Mouse (Mus musculus): ENCODE data around the gene Hace1. TPM values are rescaled to one million over a fixed set of nuclear protein-coding genes. Genes with fewer than 3 reads are reported as not detected.

Gene Hace1
- total and polyA plus RNA-seq, 3 experiments = 6.8 to 21.1 (median 11.4) TPM

- H3K27ac ChIP-seq (ENCODE audit: insufficient read depth, low read depth) = no peak overlapping the region
- dilution Hi-C loops (cut with MboI; ENCODE audit: extremely low pct_ligation_motif_present, extremely low pct_unique_long_range_greater_than_20kb, low sequenced_read_pairs) = no loop called here
- H3K4me2 ChIP-seq (ENCODE audit: insufficient read depth, low read depth, poor library complexity, severe bottlenecking) = no peak overlapping the region
- H3K27me3 ChIP-seq (replicated peaks) = no peaks in the 10 kb centered on the region
- H3K4me3 ChIP-seq (replicated peaks in 1 of 3; ENCODE audit: low read depth in 2 of 3, low read length in 2 of 3, poor library complexity in 1 of 3) = no peak overlapping the region
- TF ChIP-seq JUND (conservative IDR thresholded peaks at IDR 0.05; ENCODE audit: low read depth, low read length) (no peak), ZMIZ1 (IDR thresholded peaks at IDR 0.05; ENCODE audit: low read depth, low read length) (no peak), ZC3H11A (IDR thresholded peaks at IDR 0.05; ENCODE audit: low read depth, low read length) (no peak), MAX (IDR thresholded peaks at IDR 0.05; ENCODE audit: low read length) (no peak), POLR2AphosphoS2 (IDR thresholded peaks at IDR 0.05; ENCODE audit: low read depth, low read length) (no peak), MAFK (IDR thresholded peaks at IDR 0.05; ENCODE audit: insufficient replicate concordance, low read length) (no peak)
- no peak for DNase-seq (ENCODE audit: extremely low read depth)
- peaks cover 7% of the 10 kb centered on the region in 2 experiments; a peak in 3 of 4 replicates for H3K4me1 ChIP-seq (ENCODE audit: control insufficient read depth in 1 of 2, insufficient read depth in 2 of 2)
- H3K9ac ChIP-seq (ENCODE audit: insufficient read depth, low read depth) = no peak overlapping the region
- H3K9me3 ChIP-seq (replicated peaks; ENCODE audit: low read length) = no peaks in the 10 kb centered on the region
- H3K79me2 ChIP-seq (replicated peaks; ENCODE audit: control insufficient read depth, extremely low read depth, insufficient read depth, poor library complexity, severe bottlenecking) = no peaks in the 10 kb centered on the region
- in situ Hi-C loops (cut with MboI; ENCODE audit: low pct_ligation_motif_present, low pct_unique_long_range_greater_than_20kb, low sequenced_read_pairs) = no loop called here
- H3K36me3 ChIP-seq (replicated peaks in 1 of 2; ENCODE audit: control insufficient read depth in 1 of 2, insufficient read depth in 1 of 2, low read length in 1 of 2) = peaks cover 2 to 7% of the 10 kb centered on the region in 2 experiments
These were observed 54.4 kb downstream of the Hace1 start for GRCm38 (mm10) chr10:45631995-45632394.

- dilution Hi-C loops (cut with MboI; ENCODE audit: extremely low pct_ligation_motif_present, extremely low pct_unique_long_range_greater_than_20kb, low sequenced_read_pairs) = no loop called here
- no peaks in the 10 kb centered on the region for H3K9me3 ChIP-seq (replicated peaks; ENCODE audit: low read length)
- in situ Hi-C loops (cut with MboI; ENCODE audit: low pct_ligation_motif_present, low pct_unique_long_range_greater_than_20kb, low sequenced_read_pairs) = no loop called here
These were observed 55.0 kb downstream of the Hace1 start for GRCm38 (mm10) chr10:45632641-45633040.

GRCm38 (mm10) chr10:45635201-45635600, 57.6 kb downstream of the Hace1 start:
- H3K36me3 ChIP-seq (replicated peaks in 1 of 2; ENCODE audit: control insufficient read depth in 1 of 2, insufficient read depth in 1 of 2, low read length in 1 of 2) = peaks cover 0 to 9% of the 10 kb centered on the region in 2 experiments
- TF ChIP-seq ZNF384 (IDR thresholded peaks at IDR 0.05; ENCODE audit: low read depth, low read length) (peak; percentile 65; the same call in 1 of the 2 replicates), NELFE (IDR thresholded peaks at IDR 0.05; ENCODE audit: low read depth, low read length) (no peak), POLR2AphosphoS2 (IDR thresholded peaks at IDR 0.05; ENCODE audit: low read depth, low read length) (no peak), ZMIZ1 (IDR thresholded peaks at IDR 0.05; ENCODE audit: low read depth, low read length) (no peak), IRF4 (IDR thresholded peaks at IDR 0.05; ENCODE audit: low read depth, low read length) (peak; percentile 32; the same call in 1 of the 2 replicates), MAFK (IDR thresholded peaks at IDR 0.05; ENCODE audit: insufficient replicate concordance, low read length) (peak; percentile 79), NRF1 (IDR thresholded peaks at IDR 0.05; ENCODE audit: low read depth, low read length) (no peak)
- dilution Hi-C loops (cut with MboI; ENCODE audit: extremely low pct_ligation_motif_present, extremely low pct_unique_long_range_greater_than_20kb, low sequenced_read_pairs) (no loop called here), in situ Hi-C loops (cut with MboI; ENCODE audit: low pct_ligation_motif_present, low pct_unique_long_range_greater_than_20kb, low sequenced_read_pairs) (no loop called here)
- H3K4me3 ChIP-seq (replicated peaks in 1 of 3; ENCODE audit: low read depth in 2 of 3, low read length in 2 of 3, poor library complexity in 1 of 3) = no peak overlapping the region
- peaks cover 3 to 7% of the 10 kb centered on the region in 2 experiments; a peak in 3 of 4 replicates for H3K4me1 ChIP-seq (ENCODE audit: control insufficient read depth in 1 of 2, insufficient read depth in 2 of 2)
- no peaks in the 10 kb centered on the region for H3K9me3 ChIP-seq (replicated peaks; ENCODE audit: low read length)
- H3K27ac ChIP-seq (ENCODE audit: insufficient read depth, low read depth) = no peak overlapping the region
- no peaks in the 10 kb centered on the region for H3K79me2 ChIP-seq (replicated peaks; ENCODE audit: control insufficient read depth, extremely low read depth, insufficient read depth, poor library complexity, severe bottlenecking)
- H3K27me3 ChIP-seq (replicated peaks) = no peaks in the 10 kb centered on the region
- H3K4me2 ChIP-seq (ENCODE audit: insufficient read depth, low read depth, poor library complexity, severe bottlenecking) = no peak overlapping the region
- H3K9ac ChIP-seq (ENCODE audit: insufficient read depth, low read depth) = no peak overlapping the region
- peak; percentile 15 for DNase-seq (ENCODE audit: extremely low read depth)

More at GRCm38 (mm10) chr10:45632641-45633040, 55.0 kb downstream of the Hace1 start:
- H3K36me3 ChIP-seq (replicated peaks in 1 of 2; ENCODE audit: control insufficient read depth in 1 of 2, insufficient read depth in 1 of 2, low read length in 1 of 2) = peaks cover 2 to 7% of the 10 kb centered on the region in 2 experiments
- no peak overlapping the region for H3K9ac ChIP-seq (ENCODE audit: insufficient read depth, low read depth)
- no peak overlapping the region for H3K27ac ChIP-seq (ENCODE audit: insufficient read depth, low read depth)
- no peak for DNase-seq (ENCODE audit: extremely low read depth)
- H3K79me2 ChIP-seq (replicated peaks; ENCODE audit: control insufficient read depth, extremely low read depth, insufficient read depth, poor library complexity, severe bottlenecking) = no peaks in the 10 kb centered on the region
- TF ChIP-seq PAX5 (IDR thresholded peaks at IDR 0.05; ENCODE audit: low read length) = no peak
- TF ChIP-seq NELFE (IDR thresholded peaks at IDR 0.05; ENCODE audit: low read depth, low read length) = no peak
- TF ChIP-seq CTCF (conservative IDR thresholded peaks at IDR 0.05 in 1 of 2, IDR thresholded peaks at IDR 0.05 in 1 of 2; ENCODE audit: low read depth in 2 of 2, low read length in 2 of 2) = no peak
- TF ChIP-seq BHLHE40 (IDR thresholded peaks at IDR 0.05; ENCODE audit: low read depth, low read length) = no peak
- TF ChIP-seq ZNF384 (IDR thresholded peaks at IDR 0.05; ENCODE audit: low read depth, low read length) = no peak
- TF ChIP-seq JUN (IDR thresholded peaks at IDR 0.05; ENCODE audit: insufficient read depth, low read depth, low read length) = no peak
- TF ChIP-seq UBTF (IDR thresholded peaks at IDR 0.05; ENCODE audit: low read depth, low read length) = no peak
- no peak for TF ChIP-seq GABPA (IDR thresholded peaks at IDR 0.05; ENCODE audit: insufficient replicate concordance, low read depth, low read length)
- no peak for TF ChIP-seq ETS1 (conservative IDR thresholded peaks at IDR 0.05; ENCODE audit: low read depth, low read length)
- TF ChIP-seq USF1 (IDR thresholded peaks at IDR 0.05; ENCODE audit: low read depth, low read length) = no peak
- TF ChIP-seq ZC3H11A (IDR thresholded peaks at IDR 0.05; ENCODE audit: low read depth, low read length) = no peak
- no peak for TF ChIP-seq MAX (IDR thresholded peaks at IDR 0.05; ENCODE audit: low read length)
- no peak for TF ChIP-seq ZMIZ1 (IDR thresholded peaks at IDR 0.05; ENCODE audit: low read depth, low read length)
- TF ChIP-seq SIN3A (IDR thresholded peaks at IDR 0.05; ENCODE audit: low read length) = no peak
- no peak overlapping the region for H3K4me3 ChIP-seq (replicated peaks in 1 of 3; ENCODE audit: low read depth in 2 of 3, low read length in 2 of 3, poor library complexity in 1 of 3)
- peaks cover 7% of the 10 kb centered on the region in 2 experiments; a peak in 3 of 4 replicates for H3K4me1 ChIP-seq (ENCODE audit: control insufficient read depth in 1 of 2, insufficient read depth in 2 of 2)
- no peak overlapping the region for H3K4me2 ChIP-seq (ENCODE audit: insufficient read depth, low read depth, poor library complexity, severe bottlenecking)
- H3K27me3 ChIP-seq (replicated peaks) = no peaks in the 10 kb centered on the region

Measured in CH12.LX (cell line).